Mouse (Mus musculus): ENCODE data around the gene Mnt.

Gene Mnt

GRCm38 (mm10) chr11:74850998-74851661 lies 20.4 kb downstream of the Mnt start:
- peak; percentile 67 for DNase-seq

GRCm38 (mm10) chr11:74857756-74858155 lies 27.0 kb downstream of the Mnt start:
- no peak for DNase-seq

GRCm38 (mm10) chr11:74862129-74862528 lies 31.4 kb downstream of the Mnt start:
- no peak for DNase-seq

GRCm38 (mm10) chr11:74863471-74863870 lies 32.8 kb downstream of the Mnt start:
- DNase-seq = no peak

GRCm38 (mm10) chr11:74864421-74864820 lies 33.7 kb downstream of the Mnt start:
- DNase-seq = no peak

- DNase-seq = no peak
Observed at GRCm38 (mm10) chr11:74865252-74865651, 34.5 kb downstream of the Mnt start.

- no peak for DNase-seq
Observed at GRCm38 (mm10) chr11:74866640-74867039, 35.9 kb downstream of the Mnt start.

GRCm38 (mm10) chr11:74867181-74867580 lies 36.5 kb downstream of the Mnt start:
- DNase-seq = no peak

- no peak for DNase-seq
Observed at GRCm38 (mm10) chr11:74868046-74868760, 37.5 kb downstream of the Mnt start.

- DNase-seq = no peak
Observed at GRCm38 (mm10) chr11:74869603-74870002, 38.9 kb downstream of the Mnt start.

- DNase-seq = no peak
Observed at GRCm38 (mm10) chr11:74870544-74870943, 39.8 kb downstream of the Mnt start.

GRCm38 (mm10) chr11:74870991-74871622 lies 40.4 kb downstream of the Mnt start:
- DNase-seq = no peak

- DNase-seq = no peak
Observed at GRCm38 (mm10) chr11:74874630-74875029, 43.9 kb downstream of the Mnt start.

GRCm38 (mm10) chr11:74876801-74877200 lies 46.1 kb downstream of the Mnt start:
- DNase-seq = peak; percentile 63

GRCm38 (mm10) chr11:74880999-74881398 lies 50.3 kb downstream of the Mnt start:
- DNase-seq = no peak

GRCm38 (mm10) chr11:74881979-74882378 lies 51.3 kb downstream of the Mnt start:
- no peak for DNase-seq

- DNase-seq = no peak
Observed at GRCm38 (mm10) chr11:74883098-74883497, 52.4 kb downstream of the Mnt start.

- DNase-seq = no peak
Observed at GRCm38 (mm10) chr11:74894619-74895018, 63.9 kb downstream of the Mnt start.

All from kidney, postnatal 14 days (tissue).